Mouse (Mus musculus) hindbrain, embryonic 10.5 days (tissue): ENCODE measurements around the gene Dennd2c. TPM values are rescaled to one million over a fixed set of nuclear protein-coding genes. Genes with fewer than 3 reads are reported as not detected.
"Not testable (repeated sequence)": the region's sequence is repeated elsewhere in the genome, so short reads cannot be mapped to it uniquely, and the experiment has no call there.

Experiments used
- DNase-seq: peaks from one replicate; pipeline ENCODE4 v3.0.0-alpha.2; 2017; ENCODE audit warnings: low spot score
- H3K27ac ChIP-seq: fragments of 300-500 bp; sonication (generic); 2 replicates; pipeline ENCODE4 v1.5.1; 2016; ENCODE audit warnings: mild to moderate bottlenecking, moderate library complexity
- H3K27me3 ChIP-seq: fragments of 300-500 bp; sonication (generic); 2 replicates; pipeline ENCODE4 v1.6.1; 2016; ENCODE audit warnings: mild to moderate bottlenecking; ENCODE audit not compliant: poor library complexity, insufficient read depth, severe bottlenecking
- H3K36me3 ChIP-seq: fragments of 300-500 bp; sonication (generic); 2 replicates; pipeline ENCODE4 v1.6.1; 2016; ENCODE audit warnings: mild to moderate bottlenecking, moderate library complexity
- H3K4me1 ChIP-seq: fragments of 300-500 bp; sonication (generic); replicated peaks from 2 replicates; pipeline ENCODE4 v1.6.1; 2016; ENCODE audit warnings: mild to moderate bottlenecking
- H3K4me3 ChIP-seq: fragments of 300-500 bp; sonication (generic); 2 replicates; pipeline ENCODE4 v1.5.1; 2016; ENCODE audit warnings: mild to moderate bottlenecking, moderate library complexity
- H3K9me3 ChIP-seq: fragments of 300-500 bp; sonication (generic); 2 replicates; pipeline ENCODE4 v1.6.1; 2016; ENCODE audit warnings: mild to moderate bottlenecking, moderate library complexity
- WGBS: fragments of 180-500 bp; shearing (Covaris S2); methylation state at CpG from one replicate; pipeline ENCODE4 v1.1.7; 2016; 5-methylcytosine and 5-hydroxymethylcytosine counted together
- polyA plus RNA-seq: library from polyadenylated mRNA; unstranded; fragments of >200 nt; fragmentation: Nextera tagmentation; extraction: Ambion mirVana; gene quantifications from 2 replicates; pipeline ENCODE4 v1.2.1, GENCODE M21; 2016

The Dennd2c gene
- polyA plus RNA-seq, 1 experiment from 2014 or later, result 1.7 TPM

GRCm38 (mm10) chr3:103214593-103215285 is 112.3 kb downstream of the Dennd2c start:
- WGBS, result 85% methylated on average over 8 of the region's 8 CpGs
- Histone ChIP-seq H3K9me3 (no peaks in the 10 kb centered on the region), H3K27me3 (no peaks in the 10 kb centered on the region), H3K27ac (no peak overlapping the region), H3K4me3 (no peak overlapping the region), H3K4me1 (no peaks in the 10 kb centered on the region), H3K36me3 (no peaks in the 10 kb centered on the region)
- DNase-seq, result no peak

- H3K27ac ChIP-seq, DNase-seq, H3K36me3 ChIP-seq, H3K4me3 ChIP-seq, H3K27me3 ChIP-seq, H3K9me3 ChIP-seq, H3K4me1 ChIP-seq: not testable (repeated sequence)
- WGBS, result 93% methylated on average over 8 of the region's 8 CpGs
These were observed 113.0 kb downstream of the Dennd2c start for GRCm38 (mm10) chr3:103215399-103215798.

Other genes with a start within 250 kb of the Dennd2c start
- not detected in 2 replicates for gene Sycp1, start 166.5 kb upstream of the Dennd2c start, polyA plus RNA-seq
- not detected in 2 replicates for gene Nr1h5, start 138.5 kb upstream of the Dennd2c start, polyA plus RNA-seq
- gene Sike1, start 106.9 kb upstream of the Dennd2c start, polyA plus RNA-seq, result 72.2 and 77.5 TPM in 2 replicates
- 362 and 433 TPM in 2 replicates for gene Csde1, start 82.2 kb upstream of the Dennd2c start, polyA plus RNA-seq
- gene Nras, start 44.3 kb upstream of the Dennd2c start, polyA plus RNA-seq, result 143 and 159 TPM in 2 replicates
- gene Ampd1, start 28.6 kb upstream of the Dennd2c start, polyA plus RNA-seq, result 0.08 TPM in 1 of 2 replicates, not detected in the other
- 215 and 226 TPM in 2 replicates for gene Bcas2, start 69.1 kb downstream of the Dennd2c start, polyA plus RNA-seq
- gene Trim33, start 176.7 kb downstream of the Dennd2c start, polyA plus RNA-seq, result 26.2 and 29.4 TPM in 2 replicates